Mouse (Mus musculus) NIH3T3 (cell line): Measurements from ENCODE around the gene Asb6.

Experiments
- DNase-seq: peaks from one replicate; pipeline ENCODE4 v3.0.0-alpha.2; 2012; ENCODE audit warnings: low read depth

Gene Asb6

GRCm38 (mm10) chr2:30834373-30835022, 4.4 kb upstream of the Asb6 start, which contains the start of gene Prrx2:
Prrx2 (plus strand) TSS chr2:30834972.
- no peak for DNase-seq

- peak; percentile 89 for DNase-seq
Measured at GRCm38 (mm10) chr2:30833644-30834043, 3.5 kb upstream of the Asb6 start.

DNA sequence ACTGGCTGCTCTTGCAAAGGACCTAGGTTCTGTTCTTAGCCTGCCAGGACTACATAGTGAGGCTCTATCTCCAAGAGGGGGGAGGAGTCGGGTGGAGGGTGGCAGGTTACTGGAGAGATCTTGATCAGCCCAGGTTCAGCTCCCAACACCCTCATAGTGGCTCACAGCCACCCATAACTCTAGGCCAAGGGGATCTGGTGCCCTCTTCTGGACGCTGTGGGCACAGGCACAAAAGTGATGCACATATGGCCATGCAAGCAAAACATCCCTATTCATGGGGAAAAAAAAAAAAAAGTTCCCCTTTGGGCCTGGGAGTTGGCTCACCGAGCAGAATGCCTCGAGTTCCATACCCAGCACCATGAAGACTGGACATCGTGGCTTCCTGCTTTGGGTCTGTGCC, 818 bp downstream of the Asb6 start:
- peak; percentile 71 for DNase-seq

GRCm38 (mm10) chr2:30827749-30828475, 2.2 kb downstream of the Asb6 start:
- DNase-seq = peak; percentile 98

- DNase-seq = peak; percentile 91
Measured at GRCm38 (mm10) chr2:30826825-30827748, 3.0 kb downstream of the Asb6 start.

DNA sequence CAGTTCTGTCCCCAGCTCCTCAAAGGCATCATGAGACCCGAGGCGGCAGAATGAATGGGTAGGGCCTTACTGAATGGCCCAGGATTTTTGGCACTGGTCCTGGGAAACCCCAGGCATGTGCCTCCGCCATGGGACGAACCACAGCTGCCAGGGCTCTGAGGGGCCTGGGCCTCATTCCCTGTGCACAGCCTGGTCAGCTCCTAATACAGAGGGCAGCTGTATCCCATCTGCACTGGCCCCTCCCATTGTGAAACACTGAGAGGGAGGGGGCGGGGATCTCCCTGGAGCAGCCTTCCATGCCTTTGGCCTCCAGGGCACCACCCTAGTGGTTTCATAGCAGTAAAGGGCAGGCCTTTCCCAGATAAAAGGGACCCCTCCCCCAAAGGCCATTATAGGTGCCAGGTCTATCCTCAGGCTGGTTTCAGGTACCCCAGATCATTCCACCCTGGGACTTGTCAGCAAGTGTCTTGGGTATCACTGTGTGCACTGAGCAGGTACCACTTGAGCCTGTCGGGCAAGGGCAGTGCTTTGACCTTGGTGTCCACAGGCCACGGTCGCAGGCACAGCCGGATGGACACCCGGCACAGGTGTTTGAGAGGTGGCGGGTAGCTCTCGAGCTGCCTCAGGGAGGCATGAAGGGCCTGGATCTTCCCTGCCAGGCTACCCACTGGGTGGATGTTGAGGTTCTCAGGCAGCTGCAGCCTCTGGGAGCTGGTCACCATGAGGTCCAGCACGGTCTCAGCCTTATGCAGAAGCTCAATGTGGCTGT, 6.6 kb downstream of the Asb6 start:
- peak; percentile 77 for DNase-seq

- DNase-seq = no peak
Measured at GRCm38 (mm10) chr2:30822460-30822859, 7.7 kb downstream of the Asb6 start.

DNA sequence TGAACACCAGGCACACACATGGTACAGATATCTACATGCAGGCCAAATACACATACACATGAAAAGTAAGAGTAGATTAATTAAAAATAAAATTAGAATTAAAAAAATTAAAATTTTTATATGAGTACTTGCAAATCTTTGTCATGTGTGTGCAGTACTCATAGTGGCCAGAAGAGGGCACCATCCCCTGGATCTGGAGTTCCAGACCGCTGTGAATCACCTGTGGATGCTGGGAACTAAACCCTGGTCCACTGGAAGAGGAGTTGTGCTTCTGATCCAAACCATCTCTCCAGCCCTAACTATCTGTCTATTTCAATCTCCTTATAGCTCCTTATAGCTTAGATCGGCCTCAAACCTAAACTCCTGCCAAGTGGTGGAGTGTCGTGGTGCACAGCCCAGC, 9.1 kb downstream of the Asb6 start:
- DNase-seq = no peak

DNA sequence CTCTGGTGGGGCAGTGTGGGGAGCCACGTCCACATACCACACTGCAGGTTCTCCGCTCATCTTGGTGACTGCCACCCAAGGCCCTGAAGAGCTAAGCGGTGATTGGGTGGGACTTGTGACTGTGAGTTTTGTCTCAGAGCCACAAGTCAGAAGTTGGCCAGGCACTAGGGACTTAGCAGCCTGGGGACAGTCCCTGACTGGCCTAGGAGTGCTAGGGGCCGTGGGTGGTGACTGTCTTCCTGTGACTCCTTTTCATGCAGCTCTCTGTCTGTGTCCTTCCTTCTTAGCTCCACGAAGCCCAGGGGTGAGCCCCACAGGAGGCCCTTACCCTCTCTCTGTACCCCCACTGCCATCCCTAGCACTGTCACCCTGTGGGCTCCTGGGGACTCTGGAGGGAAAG, 10.3 kb downstream of the Asb6 start:
- DNase-seq = no peak

DNA sequence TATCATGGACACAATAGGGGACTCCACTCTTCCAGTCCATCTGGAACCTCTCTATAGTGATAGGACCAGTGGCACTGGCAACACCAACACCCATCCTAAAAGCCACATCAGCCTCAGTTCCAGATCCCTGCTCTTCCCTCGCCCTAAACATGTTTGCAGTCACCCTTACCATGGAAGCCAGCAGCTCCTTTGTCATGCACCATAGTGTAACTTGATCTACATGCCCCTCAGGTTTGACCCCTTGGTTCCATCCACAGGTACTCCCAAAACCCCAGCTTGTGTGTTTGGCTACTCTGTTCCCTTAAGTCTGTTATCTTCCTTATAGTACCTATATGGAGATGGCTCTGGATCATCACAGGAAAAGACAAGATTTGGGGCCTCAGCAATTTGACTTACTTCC, 13.8 kb downstream of the Asb6 start:
- no peak for DNase-seq

DNA sequence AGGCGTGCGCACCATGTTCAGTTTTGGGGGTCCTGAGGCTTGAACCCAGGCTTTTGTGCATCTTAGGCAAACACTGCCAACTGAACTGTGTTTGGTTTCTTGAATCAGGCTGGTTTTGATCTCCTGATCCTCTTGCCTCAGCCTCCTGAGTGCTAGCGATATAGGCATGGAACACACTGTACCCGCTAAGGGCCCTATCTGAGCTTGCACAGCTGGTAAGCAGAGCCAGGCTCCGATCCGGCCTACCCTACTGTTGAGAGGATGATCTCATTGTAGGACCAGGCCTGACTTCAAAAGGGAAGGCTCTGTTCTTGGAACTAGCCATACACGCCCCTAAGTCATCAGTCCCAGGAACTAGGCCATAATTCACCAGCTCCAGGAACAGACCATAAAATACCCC, 19.6 kb downstream of the Asb6 start:
- DNase-seq = no peak

DNA sequence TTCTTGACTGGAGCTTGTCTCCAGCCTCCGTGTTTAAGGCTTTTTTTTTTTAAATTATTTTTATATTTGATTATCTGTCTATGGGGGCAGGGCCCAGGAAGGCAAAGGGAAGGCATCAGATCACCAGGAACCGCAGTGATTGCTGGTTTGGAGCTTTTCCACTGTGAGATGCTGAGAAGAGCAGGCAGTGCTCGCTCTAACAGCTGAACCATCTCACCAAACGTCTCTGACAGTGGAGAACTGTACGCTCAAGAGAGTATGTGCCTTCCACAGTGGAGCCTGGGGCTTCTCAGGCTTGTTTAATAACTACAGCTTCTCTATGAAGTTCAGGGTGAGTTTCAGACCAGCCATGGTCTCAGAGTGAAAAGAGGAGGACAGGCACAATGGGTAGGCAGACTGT, 20.6 kb downstream of the Asb6 start:
- no peak for DNase-seq

- DNase-seq = peak; percentile 36
Measured at GRCm38 (mm10) chr2:30808296-30808655, 21.9 kb downstream of the Asb6 start.

- DNase-seq = peak; percentile 100
Measured at GRCm38 (mm10) chr2:30807648-30808295, 22.4 kb downstream of the Asb6 start, which contains the start of gene Ntmt1. Ntmt1 (plus strand) TSS chr2:30807826.

GRCm38 (mm10) chr2:30807147-30807647, 22.9 kb downstream of the Asb6 start:
- DNase-seq = no peak

DNA sequence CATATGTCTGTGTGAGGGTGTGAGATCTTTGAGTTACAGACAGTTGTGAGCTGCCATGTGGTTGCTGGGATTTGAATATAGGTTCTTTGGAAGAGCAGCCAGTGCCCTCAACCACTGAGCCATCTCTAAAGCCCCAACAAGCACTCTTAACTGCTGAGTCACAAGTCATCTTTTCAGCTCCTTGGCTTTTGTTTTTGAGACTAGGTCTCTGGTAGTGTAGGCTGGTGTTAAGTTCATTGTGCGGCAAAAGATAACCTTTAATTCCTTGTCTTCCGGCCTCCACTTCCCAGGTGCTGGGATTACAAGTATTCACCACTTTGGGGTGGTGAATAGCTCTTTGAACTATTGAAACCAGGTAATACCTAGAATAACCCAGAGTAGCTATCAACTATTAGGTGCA, 24.1 kb downstream of the Asb6 start:
- no peak for DNase-seq

GRCm38 (mm10) chr2:30803604-30804003, 26.5 kb downstream of the Asb6 start, which contains the start of gene 1700001O22Rik:
1700001O22Rik (minus strand) TSS chr2:30803661.
- no peak for DNase-seq

DNA sequence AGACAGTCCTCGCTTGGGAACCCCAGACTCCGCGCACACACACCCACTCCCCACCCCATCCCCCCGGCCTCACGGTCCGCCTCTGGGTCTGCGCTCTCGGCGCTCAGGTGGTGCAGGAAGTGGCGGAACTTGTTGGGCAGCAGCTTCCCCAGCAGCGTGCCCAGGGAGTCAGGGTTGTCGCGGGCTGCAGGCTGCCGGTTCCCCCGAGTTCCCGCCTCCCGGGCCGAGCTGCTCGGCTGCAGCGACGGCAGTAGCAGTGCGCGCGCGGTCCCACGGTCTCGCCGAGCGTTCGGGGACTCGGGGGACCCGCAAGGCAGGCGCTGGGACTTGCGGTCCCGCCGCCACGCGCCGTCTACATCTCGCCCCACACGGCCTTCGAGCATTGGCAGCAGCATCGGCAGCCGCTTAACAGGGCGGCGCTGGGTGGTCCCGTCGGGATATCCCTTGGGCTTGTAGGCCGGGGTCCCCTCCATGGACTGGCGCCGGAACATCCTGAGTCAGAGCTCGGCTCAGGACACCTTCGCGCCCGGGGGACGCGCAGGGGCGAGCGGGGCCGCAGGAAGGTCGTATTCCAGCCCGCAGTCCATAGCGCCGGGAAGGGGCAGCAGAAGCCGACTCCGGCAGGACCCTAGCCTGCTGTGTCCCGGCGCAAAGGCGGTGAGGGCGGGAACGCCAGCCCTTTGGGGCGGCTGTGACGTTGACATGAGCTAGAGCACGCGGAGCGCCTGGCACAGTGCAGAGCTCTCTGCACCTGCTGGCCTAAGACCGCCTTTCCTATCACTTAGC, 28.9 kb downstream of the Asb6 start:
- DNase-seq = no peak

DNA sequence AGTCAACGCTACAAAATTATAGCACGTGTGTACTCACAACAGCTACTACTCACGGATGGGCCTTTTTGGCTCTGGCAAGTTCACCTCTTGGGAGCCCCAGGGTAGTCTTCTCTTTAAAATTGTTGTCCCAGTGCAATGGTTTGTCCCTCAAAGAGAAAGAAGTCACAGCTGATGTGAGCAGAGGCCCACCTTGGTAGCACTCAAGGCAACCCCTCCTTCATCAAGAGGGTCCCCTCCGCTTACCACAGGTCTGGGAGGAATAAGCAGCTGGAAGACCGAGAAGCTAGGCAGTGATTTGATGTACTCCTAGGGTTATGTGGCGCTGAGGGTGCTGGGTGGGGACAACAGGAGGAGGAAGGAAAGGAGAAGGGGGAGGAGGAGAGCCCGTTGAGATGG, 29.5 kb downstream of the Asb6 start:
- no peak for DNase-seq

GRCm38 (mm10) chr2:30799456-30799855, 30.7 kb downstream of the Asb6 start:
- no peak for DNase-seq
